Mouse (Mus musculus): ENCODE measurements at regions not wholly inside any gene's neighbourhood (a gene's known extent, or its start where the extent isn't known, plus 50 kb on each side); places are given as distances from the start of the nearest gene placed in this dataset.

DNA sequence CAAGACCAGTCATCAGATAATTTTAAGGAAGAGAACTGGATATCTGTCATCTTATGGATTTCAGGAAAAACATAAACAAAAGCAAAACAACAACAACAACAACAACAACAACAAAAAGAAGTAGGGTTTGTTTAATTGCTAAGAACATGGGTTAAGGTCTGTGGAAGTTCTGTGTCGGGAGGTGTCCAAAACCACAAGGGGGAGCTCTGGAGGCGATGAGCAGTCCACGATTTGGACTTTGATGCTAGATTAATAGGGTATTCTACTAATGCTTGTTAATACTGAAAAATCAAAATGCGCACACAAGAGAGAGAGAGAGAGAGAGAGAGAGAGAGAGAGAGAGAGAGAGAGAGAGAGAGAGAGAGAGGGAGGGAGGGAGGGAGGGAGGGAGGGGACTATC, 692.0 kb upstream of the Car10 start:
- Histone ChIP-seq H3K27ac (no peak overlapping the region), H3K4me2 (no peak overlapping the region), H3K9ac (no peak overlapping the region), H3K36me3 (ENCODE audit: poor library complexity, severe bottlenecking) (no peaks in the 10 kb centered on the region), H3K27me3 (no peaks in the 10 kb centered on the region), H3K4me1 (no peaks in the 10 kb centered on the region), H3K4me3 (no peak overlapping the region), H3K9me3 (replicated peaks) (no peaks in the 10 kb centered on the region)
- 9% methylated on average over 3 of the region's 4 CpGs for WGBS
- ATAC-seq, result no peak

DNA sequence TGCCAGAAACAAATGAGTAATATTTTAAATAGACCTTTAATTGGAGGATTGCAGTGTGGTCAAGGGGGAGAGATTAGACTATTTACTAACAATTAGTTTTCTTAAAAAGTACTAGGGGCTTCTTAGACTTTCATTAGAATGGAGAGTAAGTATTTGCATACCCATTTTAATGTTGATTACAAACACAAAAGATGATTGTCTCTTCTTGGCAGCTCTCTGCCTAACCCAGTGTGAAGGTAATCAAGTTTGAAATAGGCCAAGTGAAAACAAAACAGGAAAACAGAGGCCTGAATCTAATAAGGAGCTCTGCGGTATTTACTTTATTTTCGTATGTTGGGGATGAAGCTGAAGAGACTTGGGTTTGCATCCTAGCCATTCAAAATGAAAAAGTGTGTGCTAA, 646.5 kb upstream of the Car10 start:
- Histone ChIP-seq H3K4me2 (no peak overlapping the region), H3K4me1 (0 out of 2 replicates have a peak, but pooled peaks cover 5% of the 10 kb centered on the region), H3K9me3 (replicated peaks) (no peaks in the 10 kb centered on the region), H3K9ac (no peak overlapping the region), H3K27ac (no peak overlapping the region), H3K27me3 (no peaks in the 10 kb centered on the region), H3K4me3 (no peak overlapping the region), H3K36me3 (ENCODE audit: poor library complexity, severe bottlenecking) (no peaks in the 10 kb centered on the region)
- ATAC-seq, result peak; percentile 55; the same call in 1 of the 2 replicates
- WGBS, result 23% methylated on average over 2 of the region's 2 CpGs

DNA sequence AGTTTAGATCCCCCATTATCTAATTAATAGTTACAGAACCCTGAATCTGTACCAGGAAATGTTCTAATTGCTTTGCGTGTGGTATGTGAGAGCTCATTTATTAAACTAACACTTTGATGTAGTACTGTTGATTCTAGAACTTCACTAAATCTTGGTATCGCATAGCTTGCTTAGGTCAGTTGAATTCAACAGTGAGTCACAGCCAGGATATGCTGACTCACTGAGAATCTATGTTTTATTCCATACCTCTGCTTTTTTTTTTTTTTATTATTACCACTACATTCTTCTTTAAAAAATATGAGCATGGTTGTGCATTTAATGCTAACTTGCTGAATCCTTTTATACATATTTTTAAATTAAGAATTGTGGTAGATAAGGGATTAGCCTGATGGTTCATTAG, 602.5 kb upstream of the Car10 start:
- Histone ChIP-seq H3K4me3 (no peak overlapping the region), H3K4me2 (no peak overlapping the region), H3K9me3 (replicated peaks) (no peaks in the 10 kb centered on the region), H3K27me3 (no peaks in the 10 kb centered on the region), H3K4me1 (no peaks in the 10 kb centered on the region), H3K9ac (no peak overlapping the region), H3K27ac (no peak overlapping the region), H3K36me3 (ENCODE audit: poor library complexity, severe bottlenecking) (no peaks in the 10 kb centered on the region)
- 87% methylated on average over 2 of the region's 2 CpGs for WGBS
- ATAC-seq, result no peak

Data from forebrain, embryonic 13.5 days (tissue).